Mouse (Mus musculus) myocyte (in vitro differentiated cells): ENCODE data around the gene Il18rap. TPM values are rescaled to one million over a fixed set of nuclear protein-coding genes. Genes with fewer than 3 reads are reported as not detected.

ENCODE experiments used
- H3K27me3 ChIP-seq: one replicate; pipeline ENCODE4 v1.6.1; 2011; ENCODE audit not compliant: control insufficient read depth, insufficient read depth, insufficient read length
- H3K36me3 ChIP-seq: one replicate; pipeline ENCODE4 v1.6.1; 2011; ENCODE audit not compliant: control insufficient read depth, insufficient read depth
- H3K4me2 ChIP-seq: one replicate; pipeline ENCODE4 v1.6.1; 2011; ENCODE audit warnings: low read depth, control low read depth
- H3K4me3 ChIP-seq: one replicate; pipeline ENCODE4 v1.5.1; 2011; ENCODE audit warnings: mild to moderate bottlenecking, control low read depth, moderate library complexity
- H3K79me2 ChIP-seq: one replicate; pipeline ENCODE4 v1.6.1; 2011; ENCODE audit not compliant: control insufficient read depth, insufficient read depth
- H3ac ChIP-seq: one replicate; pipeline ENCODE4 v1.6.1; 2011; ENCODE audit not compliant: control insufficient read depth, insufficient read length
- CEBPB ChIP-seq: IDR thresholded peaks from 2 replicates; pipeline ENCODE4 v1.6.1; 2011; ENCODE audit warnings: mild to moderate bottlenecking, moderate library complexity; ENCODE audit not compliant: poor library complexity, insufficient read depth, severe bottlenecking
- E2F4 ChIP-seq: IDR thresholded peaks from one replicate; pipeline ENCODE4 v1.6.1; 2011; ENCODE audit warnings: mild to moderate bottlenecking, control low read depth, moderate library complexity; ENCODE audit not compliant: insufficient read depth
- MAX ChIP-seq: IDR thresholded peaks from one replicate; pipeline ENCODE4 v1.6.1; 2011; ENCODE audit warnings: low read depth, mild to moderate bottlenecking, control low read depth
- MYOD1 ChIP-seq, 3 experiments: IDR thresholded peaks; one replicate each; pipeline ENCODE4 v1.6.1; 2011; ENCODE audit warnings: control low read depth in 2 of 3, low read depth in 2 of 3, mild to moderate bottlenecking in 2 of 3, moderate library complexity in 1 of 3; ENCODE audit not compliant: insufficient read length in 2 of 3, control insufficient read depth in 1 of 3
- MYOG ChIP-seq, 3 experiments: IDR thresholded peaks; one replicate each; pipeline ENCODE4 v1.6.1; 2011; ENCODE audit warnings: control low read depth in 2 of 3, low read depth in 2 of 3, mild to moderate bottlenecking in 2 of 3; ENCODE audit not compliant: insufficient read length in 2 of 3, control insufficient read depth in 1 of 3, insufficient read depth in 1 of 3
- POLR2A ChIP-seq: IDR thresholded peaks from one replicate; pipeline ENCODE4 v1.6.1; 2011; ENCODE audit warnings: low read depth, mild to moderate bottlenecking, control low read depth, moderate library complexity; ENCODE audit not compliant: insufficient read length
- POLR2AphosphoS2 ChIP-seq: IDR thresholded peaks from one replicate; pipeline ENCODE4 v1.6.1; 2011; ENCODE audit warnings: low read depth, control low read depth; ENCODE audit not compliant: insufficient read length
- REST ChIP-seq: IDR thresholded peaks from one replicate; pipeline ENCODE4 v1.6.1; 2011; ENCODE audit warnings: mild to moderate bottlenecking, control low read depth, moderate library complexity; ENCODE audit not compliant: insufficient read depth, insufficient read length
- SRF ChIP-seq: IDR thresholded peaks from one replicate; pipeline ENCODE4 v1.6.1; 2011; ENCODE audit warnings: low read depth; ENCODE audit not compliant: control insufficient read depth, insufficient read length
- TCF12 ChIP-seq: IDR thresholded peaks from one replicate; pipeline ENCODE4 v1.6.1; 2011; ENCODE audit warnings: mild to moderate bottlenecking, control low read depth; ENCODE audit not compliant: poor library complexity, insufficient read depth, severe bottlenecking
- TCF3 ChIP-seq: IDR thresholded peaks from one replicate; pipeline ENCODE4 v1.6.1; 2011; ENCODE audit warnings: low read depth, control low read depth; ENCODE audit not compliant: insufficient read length
- USF1 ChIP-seq: IDR thresholded peaks from one replicate; pipeline ENCODE4 v1.6.1; 2011; ENCODE audit warnings: low read depth, mild to moderate bottlenecking, control low read depth, moderate library complexity
- polyA plus RNA-seq: library from polyadenylated mRNA; unstranded; fragments of >200 nt; fragmentation: generic; extraction: Trizol; gene quantifications from one replicate; pipeline ENCODE4 v1.2.1, GENCODE M21; 2012; ENCODE audit warnings: missing spikeins

Gene Il18rap
- polyA plus RNA-seq, 1 experiment, result 0.92 TPM

- no peaks in the 10 kb centered on the region for H3K27me3 ChIP-seq
- H3K4me2 ChIP-seq, result no peak overlapping the region
- no peaks in the 10 kb centered on the region for H3K36me3 ChIP-seq
- no peak overlapping the region for H3K4me3 ChIP-seq
- H3ac ChIP-seq, result no peak overlapping the region
- TF ChIP-seq POLR2A (no peak), E2F4 (no peak), REST (no peak), CEBPB (no peak), TCF3 (no peak), SRF (no peak), MYOD1 (IDR thresholded peaks at IDR 0.05; ENCODE audit: control insufficient read depth in 1 of 3, insufficient read length in 2 of 3, low read depth in 2 of 3) (no peak), MYOG (IDR thresholded peaks at IDR 0.05; ENCODE audit: control insufficient read depth in 1 of 3, insufficient read depth in 1 of 3, insufficient read length in 2 of 3, low read depth in 2 of 3) (no peak), TCF12 (no peak), USF1 (no peak), MAX (no peak), POLR2AphosphoS2 (no peak)
- no peaks in the 10 kb centered on the region for H3K79me2 ChIP-seq
These were observed 32.0 kb downstream of the Il18rap start for GRCm38 (mm10) chr1:40547064-40547572.

GRCm38 (mm10) chr1:40547762-40548161 lies 32.6 kb downstream of the Il18rap start:
- Histone ChIP-seq H3K4me2 (no peak overlapping the region), H3K36me3 (no peaks in the 10 kb centered on the region), H3K4me3 (no peak overlapping the region), H3K27me3 (no peaks in the 10 kb centered on the region), H3ac (no peak overlapping the region), H3K79me2 (no peaks in the 10 kb centered on the region)
- TF ChIP-seq MYOD1 (IDR thresholded peaks at IDR 0.05; ENCODE audit: control insufficient read depth in 1 of 3, insufficient read length in 2 of 3, low read depth in 2 of 3), result no peak
- TF ChIP-seq POLR2AphosphoS2, result no peak
- TF ChIP-seq E2F4, result no peak
- TF ChIP-seq TCF12, result no peak
- TF ChIP-seq MYOG (IDR thresholded peaks at IDR 0.05; ENCODE audit: control insufficient read depth in 1 of 3, insufficient read depth in 1 of 3, insufficient read length in 2 of 3, low read depth in 2 of 3), result no peak
- no peak for TF ChIP-seq USF1
- TF ChIP-seq CEBPB, result no peak
- TF ChIP-seq TCF3, result no peak
- TF ChIP-seq POLR2A, result no peak
- no peak for TF ChIP-seq SRF
- TF ChIP-seq REST, result no peak
- no peak for TF ChIP-seq MAX

GRCm38 (mm10) chr1:40569374-40569773 lies 54.2 kb downstream of the Il18rap start:
- no peaks in the 10 kb centered on the region for H3K36me3 ChIP-seq
- no peaks in the 10 kb centered on the region for H3K79me2 ChIP-seq
- H3ac ChIP-seq, result no peak overlapping the region
- no peak overlapping the region for H3K4me3 ChIP-seq
- H3K4me2 ChIP-seq, result no peak overlapping the region
- TF ChIP-seq E2F4, result no peak
- TF ChIP-seq TCF3, result no peak
- TF ChIP-seq MYOD1 (IDR thresholded peaks at IDR 0.05; ENCODE audit: control insufficient read depth in 1 of 3, insufficient read length in 2 of 3, low read depth in 2 of 3), result no peak
- no peak for TF ChIP-seq POLR2AphosphoS2
- no peak for TF ChIP-seq TCF12
- TF ChIP-seq REST, result no peak
- no peak for TF ChIP-seq USF1
- no peak for TF ChIP-seq CEBPB
- no peak for TF ChIP-seq SRF
- TF ChIP-seq POLR2A, result no peak
- TF ChIP-seq MYOG (IDR thresholded peaks at IDR 0.05; ENCODE audit: control insufficient read depth in 1 of 3, insufficient read depth in 1 of 3, insufficient read length in 2 of 3, low read depth in 2 of 3), result no peak
- TF ChIP-seq MAX, result no peak
- H3K27me3 ChIP-seq, result peaks cover 3% of the 10 kb centered on the region

GRCm38 (mm10) chr1:40579784-40580183 lies 64.6 kb downstream of the Il18rap start, which contains the start of gene Slc9a4:
Gene Slc9a4, plus strand, starts transcription at chr1:40580081.
- Histone ChIP-seq H3K36me3 (no peaks in the 10 kb centered on the region), H3K79me2 (no peaks in the 10 kb centered on the region), H3K4me3 (no peak within 1 kb of the TSS), H3K27me3 (no peaks in the 10 kb centered on the region), H3ac (no peak within 1 kb of the TSS), H3K4me2 (no peak within 1 kb of the TSS)
- TF ChIP-seq MAX (no peak), POLR2AphosphoS2 (no peak), REST (no peak), USF1 (no peak), E2F4 (no peak), MYOG (IDR thresholded peaks at IDR 0.05; ENCODE audit: control insufficient read depth in 1 of 3, insufficient read depth in 1 of 3, insufficient read length in 2 of 3, low read depth in 2 of 3) (no peak), CEBPB (no peak), POLR2A (no peak), SRF (no peak), TCF12 (no peak), MYOD1 (IDR thresholded peaks at IDR 0.05; ENCODE audit: control insufficient read depth in 1 of 3, insufficient read length in 2 of 3, low read depth in 2 of 3) (no peak), TCF3 (no peak)
